Mouse (Mus musculus) heart, embryonic 11.5 days (tissue): Measurements from ENCODE around the gene Fbxw14. TPM values are rescaled to one million over a fixed set of nuclear protein-coding genes. Genes with fewer than 3 reads are reported as not detected.
"Not testable (repeated sequence)": the region's sequence is repeated elsewhere in the genome, so short reads cannot be mapped to it uniquely, and the experiment has no call there.

Experiments
- ATAC-seq: fragments of 200-750 bp; cut with Nextera tagmentation; replicated peaks from 2 replicates; pipeline ENCODE4 v1.8.0; 2017; ENCODE audit warnings: moderate library complexity; ENCODE audit not compliant: insufficient number of reproducible peaks, low FRiP score, low TSS enrichment
- H3K27ac ChIP-seq: fragments of 300-500 bp; sonication (generic); 2 replicates; pipeline ENCODE4 v1.5.1; 2014; ENCODE audit warnings: mild to moderate bottlenecking, low read depth, low read length
- H3K27me3 ChIP-seq: fragments of 300-500 bp; sonication (generic); 2 replicates; pipeline ENCODE4 v1.6.1; 2014; ENCODE audit warnings: mild to moderate bottlenecking, low read length, mixed read lengths; ENCODE audit not compliant: control insufficient read depth, insufficient read depth
- H3K36me3 ChIP-seq: fragments of 300-500 bp; sonication (generic); 2 replicates; pipeline ENCODE4 v1.6.1; 2014; ENCODE audit warnings: mild to moderate bottlenecking, low read length, moderate library complexity, mixed read lengths; ENCODE audit not compliant: control insufficient read depth, insufficient read depth
- H3K4me1 ChIP-seq: fragments of 300-500 bp; sonication (generic); 2 replicates; pipeline ENCODE4 v1.6.1; 2014; ENCODE audit warnings: low read length; ENCODE audit not compliant: control insufficient read depth, insufficient read depth
- H3K4me2 ChIP-seq: fragments of 300-500 bp; sonication (generic); 2 replicates; pipeline ENCODE4 v1.6.1; 2014; ENCODE audit warnings: mild to moderate bottlenecking, moderate library complexity
- H3K4me3 ChIP-seq: fragments of 300-500 bp; sonication (generic); 2 replicates; pipeline ENCODE4 v1.5.1; 2014; ENCODE audit warnings: low read depth, low read length
- H3K9ac ChIP-seq: fragments of 300-500 bp; sonication (generic); 2 replicates; pipeline ENCODE4 v1.6.1; 2014; ENCODE audit warnings: mild to moderate bottlenecking, low read depth, low read length, moderate library complexity
- H3K9me3 ChIP-seq: fragments of 300-500 bp; sonication (generic); replicated peaks from 2 replicates; pipeline ENCODE4 v1.6.1; 2016; ENCODE audit warnings: low read length; ENCODE audit not compliant: control insufficient read depth
- WGBS: fragments of 180-500 bp; shearing (Covaris S2); extraction: QIAGEN DNeasy Blood & Tissue Kit; methylation state at CpG from one replicate; pipeline ENCODE4 v1.1.7; 2014; ENCODE audit not compliant: insufficient replicate concordance; 5-methylcytosine and 5-hydroxymethylcytosine counted together
- polyA plus RNA-seq: library from polyadenylated mRNA; unstranded; fragments of >200 nt; fragmentation: Nextera tagmentation; extraction: Ambion mirVana; gene quantifications from 2 replicates; pipeline ENCODE4 v1.2.1, GENCODE M21; 2014

Fbxw14 gene
- not detected in 2 replicates for polyA plus RNA-seq

GRCm38 (mm10) chr9:109287576-109287975 is at the start of gene Fbxw14:
Gene Fbxw14 (minus strand): TSS chr9:109287676.
- not testable (repeated sequence) for ATAC-seq, H3K4me3 ChIP-seq, H3K9me3 ChIP-seq, H3K4me1 ChIP-seq, H3K27ac ChIP-seq, H3K27me3 ChIP-seq, H3K9ac ChIP-seq, H3K36me3 ChIP-seq, H3K4me2 ChIP-seq
- WGBS, result no CpG with 5 or more reads among the region's 1 CpGs

- Histone ChIP-seq H3K27ac (no peak overlapping the region), H3K27me3 (no peaks in the 10 kb centered on the region), H3K4me2 (no peak overlapping the region), H3K4me1 (no peaks in the 10 kb centered on the region), H3K9me3 (no peaks in the 10 kb centered on the region), H3K4me3 (no peak overlapping the region), H3K36me3 (no peaks in the 10 kb centered on the region), H3K9ac (no peak overlapping the region)
- 58% methylated on average over 2 of the region's 2 CpGs for WGBS
- no peak for ATAC-seq
Observed at GRCm38 (mm10) chr9:109263041-109263440, 24.4 kb downstream of the Fbxw14 start.

- no peak within 1 kb of the TSS for H3K4me3 ChIP-seq
- WGBS, result 69% methylated on average over 1 of the region's 1 CpGs
Observed at GRCm38 (mm10) chr9:109234654-109235053, 52.8 kb downstream of the Fbxw14 start, which contains the start of gene Fbxw20. Gene Fbxw20 (minus strand): TSS chr9:109234754.

More at GRCm38 (mm10) chr9:109234654-109235053, 52.8 kb downstream of the Fbxw14 start, which contains the start of gene Fbxw20:
- Histone ChIP-seq H3K27ac (no peak within 1 kb of the TSS), H3K4me2 (no peak within 1 kb of the TSS), H3K9ac (no peak within 1 kb of the TSS), H3K4me1 (no peaks in the 10 kb centered on the region), H3K27me3 (no peaks in the 10 kb centered on the region), H3K9me3 (no peaks in the 10 kb centered on the region), H3K36me3 (no peaks in the 10 kb centered on the region)
- ATAC-seq, result no peak

Other genes starting within 250 kb of the Fbxw14 start
- gene Shisa5, start 249.1 kb downstream of the Fbxw14 start, polyA plus RNA-seq, result 49.0 and 59.1 TPM in 2 replicates
- 5.7 and 7.0 TPM in 2 replicates for gene Trex1, start 227.9 kb downstream of the Fbxw14 start, polyA plus RNA-seq
- gene Atrip, start 213.6 kb downstream of the Fbxw14 start, polyA plus RNA-seq, result 18.0 and 18.6 TPM in 2 replicates
- gene Ccdc51, start 205.2 kb downstream of the Fbxw14 start, polyA plus RNA-seq, result 15.5 and 15.8 TPM in 2 replicates
- 776 and 790 TPM in 2 replicates for gene Tma7, start 205.1 kb downstream of the Fbxw14 start, polyA plus RNA-seq
- 5.5 and 6.8 TPM in 2 replicates for gene Plxnb1, start 192.3 kb downstream of the Fbxw14 start, polyA plus RNA-seq
- not detected in 2 replicates for gene Fbxw21, start 125.6 kb downstream of the Fbxw14 start, polyA plus RNA-seq
- gene Fbxw13, start 91.7 kb downstream of the Fbxw14 start, polyA plus RNA-seq, result not detected in 2 replicates
- gene Fbxw20, start 52.9 kb downstream of the Fbxw14 start, polyA plus RNA-seq, result not detected in 2 replicates
- not detected in 2 replicates for gene Fbxw28, start 52.0 kb upstream of the Fbxw14 start, polyA plus RNA-seq
- gene Fbxw22, start 116.6 kb upstream of the Fbxw14 start, polyA plus RNA-seq, result not detected in 2 replicates
- not detected in 2 replicates for gene Fbxw16, start 161.5 kb upstream of the Fbxw14 start, polyA plus RNA-seq
- gene Fbxw19, start 208.2 kb upstream of the Fbxw14 start, polyA plus RNA-seq, result not detected in 2 replicates